Mouse (Mus musculus) cerebellum, adult 2 months (tissue): ENCODE measurements at regions not wholly inside any gene's neighbourhood (a gene's known extent, or its start where the extent isn't known, plus 50 kb on each side); places are given as distances from the start of the nearest gene placed in this dataset.

ENCODE experiments used
- CTCF ChIP-seq: fragments of 200-500 bp; IDR thresholded peaks from 2 replicates; pipeline ENCODE4 v1.5.1; 2011; ENCODE audit warnings: low read depth, mild to moderate bottlenecking, control low read depth, low read length, moderate library complexity, borderline replicate concordance; ENCODE audit not compliant: insufficient read depth
- POLR2A ChIP-seq: fragments of 200-500 bp; IDR thresholded peaks from 2 replicates; pipeline ENCODE4 v1.6.1; 2011; ENCODE audit warnings: low read length, control low read depth, borderline replicate concordance; ENCODE audit not compliant: insufficient read depth

GRCm38 (mm10) chr6:14504171-14504570 is 250.9 kb downstream of the Ppp1r3a start:
- peak; percentile 33; the same call in 1 of the 2 replicates for TF ChIP-seq CTCF
- TF ChIP-seq POLR2A = no peak
